Mouse (Mus musculus) liver, embryonic 14.5 days (tissue): ENCODE results near the gene Palm. TPM values are rescaled to one million over a fixed set of nuclear protein-coding genes. Genes with fewer than 3 reads are reported as not detected.

Experiments used
- ATAC-seq: fragments of 200-750 bp; cut with Nextera tagmentation; 2 replicates; pipeline ENCODE4 v1.8.0; 2017; ENCODE audit warnings: moderate number of reproducible peaks, mild to moderate bottlenecking, moderate library complexity; ENCODE audit not compliant: insufficient read depth
- DNase-seq, 3 experiments: peaks; one replicate each; pipeline ENCODE4 v3.0.0-alpha.2; 2012 to 2013; ENCODE audit warnings: low read depth in 3 of 3, low spot score in 3 of 3
- H3K27ac ChIP-seq: fragments of 300-500 bp; sonication (generic); 2 replicates; pipeline ENCODE4 v1.5.1; 2014; ENCODE audit warnings: moderate library complexity, mild to moderate bottlenecking, control low read depth, inconsistent platforms
- H3K27me3 ChIP-seq: fragments of 300-500 bp; sonication (generic); 2 replicates; pipeline ENCODE4 v1.6.1; 2014; ENCODE audit warnings: mild to moderate bottlenecking, low read length, moderate library complexity; ENCODE audit not compliant: control insufficient read depth, insufficient read depth
- H3K36me3 ChIP-seq: fragments of 300-500 bp; sonication (generic); replicated peaks from 2 replicates; pipeline ENCODE4 v1.6.1; 2014; ENCODE audit warnings: low read depth; ENCODE audit not compliant: control insufficient read depth, insufficient read depth
- H3K4me1 ChIP-seq, 2 experiments: fragments of 200-500 bp in 1 of 2; fragments of 300-500 bp in 1 of 2; sonication (generic) in 1 of 2; replicated peaks; 2 replicates each; pipeline ENCODE4 v1.6.1; 2012 to 2014; ENCODE audit warnings: antibody characterized with exemption in 1 of 2, inconsistent platforms in 1 of 2, low read length in 1 of 2; ENCODE audit not compliant: control insufficient read depth in 2 of 2, insufficient read depth in 2 of 2
- H3K4me2 ChIP-seq: fragments of 300-500 bp; sonication (generic); 2 replicates; pipeline ENCODE4 v1.6.1; 2014; ENCODE audit warnings: low read depth, mild to moderate bottlenecking, control low read depth, moderate library complexity
- H3K4me3 ChIP-seq, 2 experiments: fragments of 200-500 bp in 1 of 2; fragments of 300-500 bp in 1 of 2; sonication (generic) in 1 of 2; 2 replicates each; pipeline ENCODE4 v1.5.1; 2012 to 2014; ENCODE audit warnings: low read depth in 2 of 2, low read length in 2 of 2, mild to moderate bottlenecking in 2 of 2, control low read depth in 1 of 2, inconsistent platforms in 1 of 2, moderate library complexity in 1 of 2; ENCODE audit not compliant: insufficient read depth in 1 of 2
- H3K9ac ChIP-seq: fragments of 300-500 bp; sonication (generic); replicated peaks from 2 replicates; pipeline ENCODE4 v1.6.1; 2014; ENCODE audit warnings: mild to moderate bottlenecking, control low read depth, moderate library complexity
- H3K9me3 ChIP-seq: fragments of 300-500 bp; sonication (generic); 2 replicates; pipeline ENCODE4 v1.6.1; 2016; ENCODE audit warnings: low read length, mixed read lengths; ENCODE audit not compliant: control insufficient read depth
- CTCF ChIP-seq: IDR thresholded peaks from 2 replicates; pipeline ENCODE4 v1.5.1; 2016; ENCODE audit warnings: antibody characterized with exemption, low read depth, control low read depth
- EP300 ChIP-seq: IDR thresholded peaks from 2 replicates; pipeline ENCODE4 v1.6.1; 2016; ENCODE audit warnings: antibody characterized with exemption, low read depth
- WGBS: fragments of 180-500 bp; shearing (Covaris S2); extraction: QIAGEN DNeasy Blood & Tissue Kit; methylation state at CpG from one replicate; pipeline ENCODE4 v1.1.7; 2014; ENCODE audit not compliant: insufficient replicate concordance; 5-methylcytosine and 5-hydroxymethylcytosine counted together
- polyA plus RNA-seq, 2 experiments: library from polyadenylated mRNA; depleted of rRNA in 1 of 2; stranded (reverse) in 1 of 2; unstranded in 1 of 2; fragments of >200 nt; fragmentation: Nextera tagmentation in 1 of 2; extraction: Ambion mirVana in 1 of 2; gene quantifications; 2 replicates each; pipeline versions ENCODE4 v1.2.1 to v1.2.3; 2012 to 2014

Gene Palm
- polyA plus RNA-seq, 2 experiments = 3.5 to 4.1 TPM

DNA sequence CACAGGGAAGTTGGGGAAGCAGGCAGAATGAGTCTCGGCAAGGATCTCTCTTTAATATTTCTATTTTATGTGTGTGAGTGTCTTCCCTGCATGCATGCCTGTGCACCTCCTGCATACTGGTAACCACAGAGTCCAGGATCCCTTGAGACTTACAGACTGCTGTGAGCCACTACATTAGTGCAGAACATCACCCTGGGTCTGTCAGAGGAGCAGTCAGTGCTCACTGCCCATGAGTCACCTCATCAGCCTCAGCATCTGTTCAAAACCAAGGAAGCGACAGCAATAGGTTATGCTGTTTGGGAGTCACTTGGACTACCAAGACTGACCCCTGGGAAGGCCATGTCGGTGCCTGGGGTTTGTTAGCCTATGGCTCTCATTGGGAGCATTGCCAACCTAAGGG lies 49.0 kb downstream of the Palm start:
- no peak for TF ChIP-seq CTCF
- no peak for TF ChIP-seq EP300

DNA sequence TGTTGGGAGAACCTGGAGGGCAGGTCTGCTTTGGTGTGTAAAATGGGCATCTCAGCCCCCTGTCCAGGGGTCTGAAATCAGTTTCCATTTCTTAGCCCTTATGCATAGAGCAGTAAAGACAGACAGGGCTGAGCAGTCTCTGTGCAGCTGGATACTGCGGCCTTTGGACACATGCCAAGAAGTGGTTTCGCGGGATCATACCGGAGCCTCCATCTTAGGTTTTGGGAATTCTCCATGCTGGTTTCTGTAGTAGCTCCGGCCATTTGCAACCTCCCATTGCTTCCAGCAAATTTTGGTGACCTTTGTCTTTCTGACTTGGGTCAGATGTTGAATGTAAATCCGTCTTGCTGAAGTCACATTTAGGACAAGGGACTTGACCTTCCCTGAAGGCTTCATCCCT lies 50.1 kb downstream of the Palm start:
- no peak overlapping the region for H3K4me3 ChIP-seq
- no peaks in the 10 kb centered on the region for H3K27me3 ChIP-seq
- no peak for DNase-seq
- no peak for ATAC-seq
- no peaks in the 10 kb centered on the region for H3K36me3 ChIP-seq
- no peak for TF ChIP-seq CTCF
- no peak for TF ChIP-seq EP300
- H3K4me2 ChIP-seq = no peak overlapping the region
- H3K9me3 ChIP-seq = no peaks in the 10 kb centered on the region
- H3K9ac ChIP-seq = no peak overlapping the region
- no peak overlapping the region for H3K27ac ChIP-seq
- H3K4me1 ChIP-seq = peaks cover 0 to 2% of the 10 kb centered on the region in 2 experiments; a peak in 1 of 4 replicates
- 74% methylated on average over 6 of the region's 6 CpGs for WGBS

More for the DNA sequence above, 49.0 kb downstream of the Palm start:
- Histone ChIP-seq H3K36me3 (no peaks in the 10 kb centered on the region), H3K4me2 (no peak overlapping the region), H3K27ac (no peak overlapping the region), H3K9ac (no peak overlapping the region), H3K4me1 (peaks cover 0 to 2% of the 10 kb centered on the region in 2 experiments; a peak in 1 of 4 replicates), H3K9me3 (no peaks in the 10 kb centered on the region), H3K4me3 (no peak overlapping the region), H3K27me3 (no peaks in the 10 kb centered on the region)
- WGBS = 69% methylated on average over 3 of the region's 3 CpGs
- DNase-seq = no peak
- no peak for ATAC-seq

DNA sequence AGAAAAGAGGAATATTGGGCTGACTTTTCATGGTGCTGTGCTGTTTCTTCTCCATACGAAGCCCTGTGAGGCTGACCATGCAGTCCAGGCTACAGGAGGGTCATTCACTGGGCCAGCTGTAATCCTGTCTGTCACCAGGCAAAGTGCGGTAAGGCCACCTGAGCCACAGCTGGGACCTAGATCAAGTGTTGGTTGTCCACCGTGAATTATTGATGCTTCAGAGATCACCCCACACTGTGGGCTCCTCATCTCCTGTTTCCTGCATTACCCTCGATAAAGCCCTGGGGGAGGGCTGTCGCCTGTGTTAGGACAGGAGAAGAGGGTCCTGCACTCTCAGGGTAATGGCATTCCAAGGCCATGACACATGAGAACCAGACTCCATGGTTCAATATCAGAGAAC lies 53.2 kb downstream of the Palm start:
- H3K4me2 ChIP-seq = no peak overlapping the region
- TF ChIP-seq EP300 (no peak), CTCF (no peak)
- H3K9me3 ChIP-seq = no peaks in the 10 kb centered on the region
- no peaks in the 10 kb centered on the region for H3K27me3 ChIP-seq
- no peak overlapping the region for H3K27ac ChIP-seq
- 44% methylated on average over 5 of the region's 5 CpGs for WGBS
- peaks cover 3 to 8% of the 10 kb centered on the region in 2 experiments for H3K4me1 ChIP-seq
- H3K36me3 ChIP-seq = no peaks in the 10 kb centered on the region
- no peak overlapping the region for H3K9ac ChIP-seq
- no peak overlapping the region for H3K4me3 ChIP-seq
- ATAC-seq (no peak), DNase-seq (no peak)

- TF ChIP-seq CTCF = no peak
- no peak for TF ChIP-seq EP300
- H3K27me3 ChIP-seq = no peaks in the 10 kb centered on the region
- H3K4me3 ChIP-seq = no peak overlapping the region
- H3K4me1 ChIP-seq = peaks cover 20 to 28% of the 10 kb centered on the region in 2 experiments
- no peaks in the 10 kb centered on the region for H3K9me3 ChIP-seq
- WGBS = 38% methylated on average over 8 of the region's 8 CpGs
- ATAC-seq (no peak), DNase-seq (no peak)
- H3K4me2 ChIP-seq = no peak overlapping the region
- no peak overlapping the region for H3K27ac ChIP-seq
- H3K36me3 ChIP-seq = no peaks in the 10 kb centered on the region
- no peak overlapping the region for H3K9ac ChIP-seq
Measured at GRCm38 (mm10) chr10:79849941-79850628, 56.7 kb downstream of the Palm start.

GRCm38 (mm10) chr10:79851653-79852052 lies 58.3 kb downstream of the Palm start:
- WGBS = 55% methylated on average over 3 of the region's 3 CpGs
- Histone ChIP-seq H3K4me2 (peak overlapping the region; percentile 72; the same call in 1 of the 2 replicates), H3K4me3 (no peak overlapping the region), H3K9ac (no peak overlapping the region; the same call in 1 of the 2 replicates), H3K4me1 (peaks cover 24 to 36% of the 10 kb centered on the region in 2 experiments), H3K36me3 (peaks cover 4% of the 10 kb centered on the region), H3K27ac (peak overlapping the region; percentile 33), H3K27me3 (no peaks in the 10 kb centered on the region), H3K9me3 (no peaks in the 10 kb centered on the region)
- DNase-seq = no peak
- no peak for ATAC-seq
- no peak for TF ChIP-seq EP300
- TF ChIP-seq CTCF = no peak
